Mouse (Mus musculus) thymus, adult 2 months (tissue): ENCODE results near the gene Psmd5. TPM values are rescaled to one million over a fixed set of nuclear protein-coding genes. Genes with fewer than 3 reads are reported as not detected.

Experiments
- DNase-seq: peaks from one replicate; pipeline ENCODE4 v3.0.0; 2021
- H3K27ac ChIP-seq: fragments of 200-500 bp; 2 replicates; pipeline ENCODE4 v1.5.1; 2012; ENCODE audit warnings: low read length, control low read depth; ENCODE audit not compliant: control insufficient read depth, insufficient read depth
- H3K27me3 ChIP-seq: fragments of 200-500 bp; 2 replicates; pipeline ENCODE4 v1.6.1; 2012; ENCODE audit warnings: mild to moderate bottlenecking, low read length, moderate library complexity, mixed read lengths; ENCODE audit not compliant: control insufficient read depth, insufficient read depth
- H3K36me3 ChIP-seq: fragments of 200-500 bp; 2 replicates; pipeline ENCODE4 v1.6.1; 2012; ENCODE audit warnings: mild to moderate bottlenecking, low read length, moderate library complexity; ENCODE audit not compliant: control insufficient read depth, insufficient read depth
- H3K4me1 ChIP-seq: fragments of 200-500 bp; replicated peaks from 2 replicates; pipeline ENCODE4 v1.6.1; 2012; ENCODE audit warnings: low read length; ENCODE audit not compliant: control insufficient read depth, insufficient read depth
- H3K4me3 ChIP-seq: fragments of 200-500 bp; 2 replicates; pipeline ENCODE4 v1.5.1; 2012; ENCODE audit warnings: mild to moderate bottlenecking, low read length, control low read depth, moderate library complexity; ENCODE audit not compliant: control insufficient read depth, insufficient read depth
- CTCF ChIP-seq: fragments of 200-500 bp; IDR thresholded peaks from 2 replicates; pipeline ENCODE4 v1.5.1; 2012; ENCODE audit warnings: mild to moderate bottlenecking, control low read depth, low read length, moderate library complexity, borderline replicate concordance; ENCODE audit not compliant: control insufficient read depth, poor library complexity, insufficient read depth; ENCODE audit errors: extremely low read depth
- POLR2A ChIP-seq: fragments of 200-500 bp; IDR thresholded peaks from 2 replicates; pipeline ENCODE4 v1.6.1; 2012; ENCODE audit warnings: mild to moderate bottlenecking, low read length, control low read depth, moderate library complexity; ENCODE audit not compliant: control insufficient read depth, poor library complexity, insufficient read depth; ENCODE audit errors: extremely low read depth
- WGBS: fragments of 180-500 bp; shearing (Covaris S2); methylation state at CpG from one replicate; pipeline ENCODE4 v1.1.7; 2018; 5-methylcytosine and 5-hydroxymethylcytosine counted together
- polyA plus RNA-seq: library from polyadenylated mRNA; depleted of rRNA; stranded (reverse); fragments of >200 nt; gene quantifications from 2 replicates; pipeline ENCODE4 v1.2.3, GENCODE M21; 2012

Gene Psmd5
- polyA plus RNA-seq, 1 experiment = 15.1 TPM

DNA sequence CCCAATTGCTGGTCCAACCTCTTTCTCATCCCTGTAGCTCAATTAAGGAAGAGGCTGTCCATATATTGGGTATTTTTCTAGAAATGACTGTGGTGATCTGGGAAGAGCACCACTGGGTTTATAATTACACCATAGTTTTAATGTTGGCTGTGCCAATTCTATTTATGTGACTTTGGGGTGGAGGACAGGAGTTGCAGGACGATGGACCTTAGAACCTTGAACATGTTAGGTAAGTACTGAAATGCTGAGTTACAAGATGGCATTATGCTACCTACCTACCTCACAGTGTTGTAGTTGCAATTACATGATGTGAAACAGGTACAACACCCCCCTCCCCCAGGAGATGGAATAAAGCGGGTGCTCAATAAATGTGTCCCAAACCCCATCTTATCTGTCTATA is 8.0 kb upstream of the Psmd5 start:
- Histone ChIP-seq H3K4me1 (no peaks in the 10 kb centered on the region), H3K4me3 (no peak overlapping the region), H3K27ac (no peak overlapping the region), H3K36me3 (no peaks in the 10 kb centered on the region), H3K27me3 (no peaks in the 10 kb centered on the region)
- WGBS = 95% methylated on average over 2 of the region's 2 CpGs
- DNase-seq = no peak
- TF ChIP-seq POLR2A = no peak
- no peak for TF ChIP-seq CTCF

DNA sequence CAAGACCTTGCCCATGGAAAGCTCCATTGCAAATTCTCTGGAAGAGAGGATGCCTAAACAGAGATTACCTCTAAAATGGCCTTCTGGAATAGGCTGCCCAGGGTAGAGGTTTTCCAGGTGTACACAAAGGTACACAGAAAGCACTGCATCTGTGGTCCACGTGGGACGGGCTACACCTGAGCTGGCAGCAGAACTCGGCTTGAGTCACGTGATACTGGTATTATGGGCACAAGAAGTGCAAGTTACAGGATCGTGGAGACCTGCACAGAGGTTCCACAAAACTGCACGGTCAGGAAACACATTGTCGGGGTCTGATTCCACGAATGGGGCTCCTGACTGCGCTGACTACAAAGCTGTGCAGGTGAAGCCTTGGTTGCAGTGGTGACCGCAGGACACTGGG is 5.3 kb upstream of the Psmd5 start:
- Histone ChIP-seq H3K4me3 (no peak overlapping the region), H3K27me3 (no peaks in the 10 kb centered on the region), H3K36me3 (no peaks in the 10 kb centered on the region), H3K4me1 (no peaks in the 10 kb centered on the region), H3K27ac (no peak overlapping the region)
- 81% methylated on average over 10 of the region's 10 CpGs for WGBS
- no peak for TF ChIP-seq POLR2A
- TF ChIP-seq CTCF = no peak
- no peak for DNase-seq

DNA sequence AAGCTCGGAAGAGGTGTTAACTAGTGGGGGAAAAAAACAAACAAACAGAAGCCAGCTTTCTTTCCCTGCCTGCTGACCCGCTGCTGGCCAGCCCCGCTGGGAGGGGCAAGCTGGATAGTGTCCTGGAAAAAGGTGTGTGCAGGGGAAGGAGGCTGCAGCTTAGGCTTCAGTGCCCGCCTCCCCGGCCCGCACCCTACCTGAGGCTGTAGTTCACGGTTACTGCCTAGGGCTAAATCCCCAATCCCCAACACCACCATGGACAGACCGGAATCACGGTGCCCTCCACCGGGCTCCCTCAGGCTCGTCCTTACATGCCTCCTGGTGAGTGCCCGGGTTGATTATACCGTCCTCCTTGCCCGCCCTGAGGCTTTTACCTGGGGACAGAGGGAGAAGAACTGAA is 497 bp downstream of the Psmd5 start, which contains the start of gene Cutal:
Cutal (plus strand) TSS at position 126 of the 400 bp plus-strand sequence.
- Histone ChIP-seq H3K27me3 (no peaks in the 10 kb centered on the region; the same call in 1 of the 2 replicates), H3K27ac (no peak within 1 kb of the TSS), H3K4me3 (no peak within 1 kb of the TSS), H3K36me3 (no peaks in the 10 kb centered on the region), H3K4me1 (peaks cover 4% of the 10 kb centered on the region; the same call in 1 of the 2 replicates)
- no peak for TF ChIP-seq CTCF
- no peak for TF ChIP-seq POLR2A
- DNase-seq = no peak
- WGBS = 51% methylated on average over 14 of the region's 14 CpGs

DNA sequence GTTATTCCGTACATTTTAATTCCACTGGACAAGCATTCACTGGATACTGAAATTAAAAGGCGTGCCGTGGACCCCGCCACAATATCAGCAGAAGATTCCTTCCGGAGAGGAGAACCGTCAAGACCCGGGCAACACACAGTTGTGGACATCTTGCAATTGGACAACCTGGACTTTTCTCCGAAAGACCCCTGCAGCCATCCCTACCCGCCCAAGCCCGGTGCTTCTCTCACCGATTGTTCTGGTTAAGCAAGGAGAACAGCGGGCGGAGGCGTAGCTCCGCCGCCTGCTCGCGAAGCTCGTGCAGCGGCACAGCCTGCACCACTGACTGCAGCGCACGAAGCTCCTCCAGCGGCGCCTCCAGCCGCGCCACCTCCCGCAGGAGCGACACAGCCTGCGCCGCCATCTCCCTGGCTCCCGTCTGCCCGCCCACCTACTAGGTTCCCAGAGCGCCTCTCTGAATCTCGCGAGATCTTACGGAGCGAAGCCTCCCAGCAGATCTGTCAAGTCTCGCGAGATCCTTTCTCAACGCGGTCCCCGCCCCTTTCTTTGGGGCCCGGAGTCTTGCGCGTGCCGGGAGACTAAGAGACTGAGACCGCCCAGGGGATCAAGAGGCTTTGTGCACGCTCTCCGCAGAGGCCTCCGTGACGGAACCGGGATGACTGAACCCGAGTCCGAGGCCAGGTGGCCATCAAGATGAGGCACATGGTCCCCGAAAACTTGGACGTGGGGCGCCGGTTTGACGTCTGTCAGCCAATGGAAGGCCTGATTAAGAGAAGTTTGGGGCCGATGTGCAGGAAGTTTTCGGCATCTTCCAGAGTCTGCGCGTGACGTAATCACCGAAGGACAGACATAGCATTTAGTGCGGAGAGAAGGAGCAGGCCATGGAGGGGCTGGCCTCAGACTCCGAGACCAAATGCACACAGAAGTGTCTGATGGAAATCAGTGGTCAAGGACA is 4.0 kb downstream of the Psmd5 start:
- WGBS = under 1% methylated on average over 67 of the region's 67 CpGs
- Histone ChIP-seq H3K36me3 (peaks cover 2% of the 10 kb centered on the region), H3K27me3 (no peaks in the 10 kb centered on the region; the same call in 1 of the 2 replicates), H3K4me1 (peaks cover 4% of the 10 kb centered on the region; the same call in 1 of the 2 replicates), H3K4me3 (peak overlapping the region; percentile 70), H3K27ac (peak overlapping the region; percentile 84)
- TF ChIP-seq POLR2A (peak; percentile 95), CTCF (0 out of 2 replicates have a peak, but pooled peaks have one; percentile 21)
- DNase-seq = peak; percentile 92

DNA sequence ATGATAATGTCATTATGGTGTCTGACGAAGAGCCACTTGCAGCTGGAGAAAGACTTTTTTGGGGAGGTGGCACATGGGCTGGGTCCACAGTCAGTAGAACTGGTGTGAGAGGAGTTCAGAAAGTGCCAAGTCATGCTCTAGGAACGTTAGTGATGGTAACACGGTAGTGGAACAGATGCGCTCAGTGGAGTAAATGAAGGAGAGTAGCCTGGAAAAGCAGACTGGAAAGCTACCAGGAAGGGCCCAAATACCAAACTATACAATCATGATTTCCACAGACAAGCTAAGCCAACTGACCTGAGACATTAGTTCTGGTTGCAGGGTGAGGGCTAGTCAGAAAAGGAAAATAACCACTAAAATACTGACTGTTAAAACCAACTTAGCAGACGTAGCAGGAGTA is 5.1 kb downstream of the Psmd5 start:
- no peaks in the 10 kb centered on the region; the same call in 1 of the 2 replicates for H3K27me3 ChIP-seq
- no peak overlapping the region for H3K4me3 ChIP-seq
- H3K36me3 ChIP-seq = peaks cover 13% of the 10 kb centered on the region
- no peak overlapping the region for H3K27ac ChIP-seq
- TF ChIP-seq CTCF = no peak
- TF ChIP-seq POLR2A = no peak
- peaks cover 4% of the 10 kb centered on the region; the same call in 1 of the 2 replicates for H3K4me1 ChIP-seq
- peak; percentile 16 for DNase-seq
- 11% methylated on average over 5 of the region's 5 CpGs for WGBS

DNA sequence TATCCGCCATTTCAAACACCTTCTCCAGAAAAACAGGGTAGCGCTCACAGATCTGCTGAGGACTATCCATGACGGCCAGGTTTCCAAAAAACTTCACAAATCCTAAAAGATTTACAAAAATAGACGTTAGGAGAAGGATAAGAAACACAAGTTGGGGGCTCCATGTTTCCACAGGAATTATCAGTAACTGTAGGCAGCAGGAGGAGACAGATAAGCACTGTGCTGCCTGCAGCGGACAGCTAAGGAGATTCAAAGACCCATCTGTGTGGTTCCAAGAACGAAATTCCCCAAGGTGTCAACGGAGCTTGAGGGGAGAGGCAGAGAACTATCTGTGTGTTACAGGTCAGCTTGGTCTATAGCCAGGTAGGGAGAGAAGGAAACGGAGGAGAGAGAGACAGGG is 17.0 kb downstream of the Psmd5 start:
- peaks cover 83% of the 10 kb centered on the region for H3K36me3 ChIP-seq
- TF ChIP-seq CTCF (no peak), POLR2A (no peak)

DNA sequence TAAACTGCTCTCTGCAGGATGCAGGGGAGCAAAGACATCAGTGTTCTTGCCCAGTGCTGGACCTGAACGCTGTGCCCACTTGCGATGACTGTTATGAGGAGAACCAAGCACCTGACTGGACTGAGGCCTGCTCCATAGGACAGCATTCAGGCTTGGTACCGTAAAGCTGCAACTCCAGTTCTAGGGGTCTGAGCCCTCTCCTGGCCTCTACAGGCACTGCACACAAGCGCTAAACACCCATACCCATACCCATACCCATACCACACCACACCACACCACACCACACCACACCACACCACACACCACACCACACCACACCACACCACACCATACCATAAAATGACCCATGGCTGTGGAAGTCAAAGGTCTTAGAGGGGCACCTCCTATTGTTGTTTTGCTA is 19.5 kb downstream of the Psmd5 start:
- H3K4me1 ChIP-seq = no peaks in the 10 kb centered on the region
- H3K27me3 ChIP-seq = no peaks in the 10 kb centered on the region
- no peak for DNase-seq
- no peak overlapping the region for H3K4me3 ChIP-seq
- 98% methylated on average over 4 of the region's 4 CpGs for WGBS
- H3K36me3 ChIP-seq = peaks cover 81% of the 10 kb centered on the region
- no peak overlapping the region for H3K27ac ChIP-seq
- no peak for TF ChIP-seq POLR2A
- no peak for TF ChIP-seq CTCF

More for the DNA sequence above, 17.0 kb downstream of the Psmd5 start:
- no peak overlapping the region for H3K27ac ChIP-seq
- no peaks in the 10 kb centered on the region for H3K27me3 ChIP-seq
- H3K4me3 ChIP-seq = no peak overlapping the region
- no peak for DNase-seq
- 97% methylated on average over 8 of the region's 8 CpGs for WGBS
- no peaks in the 10 kb centered on the region for H3K4me1 ChIP-seq
